Mouse (Mus musculus) stomach, embryonic 14.5 days (tissue): ENCODE data around the gene Il11. TPM values are rescaled to one million over a fixed set of nuclear protein-coding genes. Genes with fewer than 3 reads are reported as not detected.

Experiments
- ATAC-seq: fragments of 200-750 bp; cut with Nextera tagmentation; 2 replicates; pipeline ENCODE4 v1.8.0; 2017; ENCODE audit warnings: low read depth, moderate TSS enrichment; ENCODE audit not compliant: insufficient number of reproducible peaks, insufficient read depth, low FRiP score
- H3K27ac ChIP-seq: fragments of 300-500 bp; sonication (generic); 2 replicates; pipeline ENCODE4 v1.5.1; 2014; ENCODE audit warnings: mild to moderate bottlenecking, low read length, moderate library complexity, mixed read lengths
- H3K27me3 ChIP-seq: fragments of 300-500 bp; sonication (generic); 2 replicates; pipeline ENCODE4 v1.6.1; 2014; ENCODE audit warnings: low read length, control low read depth, mixed read lengths; ENCODE audit not compliant: control insufficient read depth, insufficient read depth
- H3K36me3 ChIP-seq: fragments of 300-500 bp; sonication (generic); 2 replicates; pipeline ENCODE4 v1.6.1; 2014; ENCODE audit warnings: mild to moderate bottlenecking, control low read depth, low read length, moderate library complexity, mixed read lengths; ENCODE audit not compliant: control insufficient read depth, insufficient read depth
- H3K4me1 ChIP-seq: fragments of 300-500 bp; sonication (generic); 2 replicates; pipeline ENCODE4 v1.6.1; 2014; ENCODE audit warnings: low read length, control low read depth, mixed read lengths; ENCODE audit not compliant: control insufficient read depth, insufficient read depth
- H3K4me2 ChIP-seq: fragments of 300-500 bp; sonication (generic); replicated peaks from 2 replicates; pipeline ENCODE4 v1.6.1; 2014; ENCODE audit warnings: low read depth, low read length, control low read depth
- H3K4me3 ChIP-seq: fragments of 300-500 bp; sonication (generic); 2 replicates; pipeline ENCODE4 v1.5.1; 2014; ENCODE audit warnings: low read depth, low read length, control low read depth
- H3K9ac ChIP-seq: fragments of 300-500 bp; sonication (generic); replicated peaks from 2 replicates; pipeline ENCODE4 v1.6.1; 2014; ENCODE audit warnings: low read depth, mild to moderate bottlenecking, control low read depth, low read length, moderate library complexity, mixed read lengths
- H3K9me3 ChIP-seq: fragments of 300-500 bp; sonication (generic); 2 replicates; pipeline ENCODE4 v1.6.1; 2016; ENCODE audit warnings: low read depth, low read length, control low read depth; ENCODE audit not compliant: control insufficient read depth
- WGBS: fragments of 180-500 bp; shearing (Covaris S2); extraction: QIAGEN DNeasy Blood & Tissue Kit; methylation state at CpG from one replicate; pipeline ENCODE4 v1.1.7; 2014; 5-methylcytosine and 5-hydroxymethylcytosine counted together
- polyA plus RNA-seq: library from polyadenylated mRNA; unstranded; fragments of >200 nt; fragmentation: Nextera tagmentation; extraction: Ambion mirVana; gene quantifications from 2 replicates; pipeline ENCODE4 v1.2.1, GENCODE M21; 2014

Gene Il11
- polyA plus RNA-seq, 1 experiment from 2014 or later: 0.17 TPM

DNA sequence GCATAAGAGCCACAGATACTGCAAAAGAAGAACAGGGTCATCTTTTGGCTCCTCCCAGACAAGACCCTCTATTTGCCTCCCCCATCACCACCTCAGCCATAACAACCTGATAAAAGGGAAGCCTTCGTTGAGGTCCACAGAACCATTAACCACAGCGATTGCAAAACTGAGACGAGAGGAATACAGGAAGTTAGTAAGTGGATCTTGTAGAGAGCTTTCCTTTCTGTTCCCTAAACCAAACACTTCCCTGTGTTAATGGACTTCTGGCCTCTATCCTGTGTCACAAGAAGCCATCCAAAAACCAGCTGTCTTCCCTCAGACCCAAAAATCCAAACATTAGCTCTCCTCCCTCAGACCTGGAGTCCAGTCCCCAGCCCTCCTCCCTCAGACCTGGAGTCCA lies 58.3 kb downstream of the Il11 start:
- no peaks in the 10 kb centered on the region for H3K27me3 ChIP-seq
- H3K36me3 ChIP-seq: no peaks in the 10 kb centered on the region
- H3K9ac ChIP-seq: no peak overlapping the region
- H3K4me3 ChIP-seq: no peak overlapping the region
- 29% methylated on average over 3 of the region's 3 CpGs for WGBS
- peak; percentile 51; the same call in 1 of the 2 replicates for ATAC-seq
- H3K9me3 ChIP-seq: no peaks in the 10 kb centered on the region
- peak overlapping the region; percentile 32 for H3K4me2 ChIP-seq
- 0 out of 2 replicates have a peak, but pooled peaks cover 7% of the 10 kb centered on the region for H3K4me1 ChIP-seq
- peak overlapping the region; percentile 69; the same call in 1 of the 2 replicates for H3K27ac ChIP-seq

DNA sequence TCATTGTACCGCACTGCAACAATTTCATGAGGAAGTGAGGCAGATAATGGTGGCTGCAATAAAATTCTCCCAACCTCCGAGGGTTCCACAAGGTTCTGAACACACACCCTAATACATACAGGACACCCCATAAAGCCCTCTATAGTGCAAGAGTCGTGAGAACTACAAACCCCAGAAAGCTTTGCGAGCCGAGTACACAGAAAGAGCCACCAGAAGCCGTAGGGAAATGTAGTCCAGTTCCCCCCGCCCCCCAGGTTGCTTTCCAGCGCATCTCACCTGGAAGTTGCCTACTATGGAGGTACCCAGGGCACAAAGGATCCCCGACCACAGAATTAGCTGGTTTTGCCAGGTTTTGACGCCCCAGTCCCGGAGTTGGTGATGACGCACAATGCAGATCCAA lies 59.2 kb downstream of the Il11 start:
- WGBS: 37% methylated on average over 12 of the region's 12 CpGs
- H3K27ac ChIP-seq: 0 out of 2 replicates have a peak overlapping the region, but pooled peaks have one; percentile 69
- no peaks in the 10 kb centered on the region for H3K27me3 ChIP-seq
- no peaks in the 10 kb centered on the region for H3K9me3 ChIP-seq
- no peak overlapping the region for H3K9ac ChIP-seq
- peak overlapping the region; percentile 32 for H3K4me2 ChIP-seq
- ATAC-seq: peak; percentile 56; the same call in 1 of the 2 replicates
- H3K4me3 ChIP-seq: peak overlapping the region; percentile 13; the same call in 1 of the 2 replicates
- no peaks in the 10 kb centered on the region for H3K36me3 ChIP-seq
- 0 out of 2 replicates have a peak, but pooled peaks cover 7% of the 10 kb centered on the region for H3K4me1 ChIP-seq

Other genes with a start within 250 kb of the Il11 start
- gene Syt5, start 235.3 kb downstream of the Il11 start, polyA plus RNA-seq: 8.1 and 10.0 TPM in 2 replicates
- not detected in 2 replicates for gene Ptprh, start 178.8 kb downstream of the Il11 start, polyA plus RNA-seq
- gene Tmem86b, start 151.4 kb downstream of the Il11 start, polyA plus RNA-seq: 1.4 and 1.6 TPM in 2 replicates
- gene Ppp6r1, start 123.8 kb downstream of the Il11 start, polyA plus RNA-seq: 10.2 and 11.7 TPM in 2 replicates
- gene Hspbp1, start 97.8 kb downstream of the Il11 start, polyA plus RNA-seq: 84.8 and 94.2 TPM in 2 replicates
- gene Brsk1, start 92.3 kb downstream of the Il11 start, polyA plus RNA-seq: 2.3 and 4.0 TPM in 2 replicates
- 0.36 and 0.78 TPM in 2 replicates for gene Tmem150b, start 57.6 kb downstream of the Il11 start, polyA plus RNA-seq
- 59.2 and 59.4 TPM in 2 replicates for gene Kmt5c, start 42.7 kb downstream of the Il11 start, polyA plus RNA-seq
- 72.0 and 85.2 TPM in 2 replicates for gene Cox6b2, start 29.8 kb downstream of the Il11 start, polyA plus RNA-seq
- not detected in 2 replicates for gene Fam71e2, start 11.6 kb downstream of the Il11 start, polyA plus RNA-seq
- 0.55 TPM in 1 of 2 replicates, not detected in the other for gene Tmem190, start 78 bp upstream of the Il11 start, polyA plus RNA-seq
- gene Tmem238, start 6.8 kb upstream of the Il11 start, polyA plus RNA-seq: 8.7 and 10.6 TPM in 2 replicates
- 301 and 312 TPM in 2 replicates for gene Rpl28, start 10.0 kb upstream of the Il11 start, polyA plus RNA-seq
- 318 and 349 TPM in 2 replicates for gene Ube2s, start 29.7 kb upstream of the Il11 start, polyA plus RNA-seq
- 0.70 and 1.0 TPM in 2 replicates for gene Shisa7, start 61.8 kb upstream of the Il11 start, polyA plus RNA-seq
- gene Isoc2b, start 87.4 kb upstream of the Il11 start, polyA plus RNA-seq: 7.0 and 7.8 TPM in 2 replicates
- 0.94 and 0.98 TPM in 2 replicates for gene Isoc2a, start 94.3 kb upstream of the Il11 start, polyA plus RNA-seq
- not detected in 2 replicates for gene Gm36210, start 123.7 kb upstream of the Il11 start, polyA plus RNA-seq
- gene Zfp628, start 132.4 kb upstream of the Il11 start, polyA plus RNA-seq: 4.3 and 4.5 TPM in 2 replicates
- 3.5 and 4.0 TPM in 2 replicates for gene Nat14, start 139.2 kb upstream of the Il11 start, polyA plus RNA-seq
- gene Ssc5d, start 142.9 kb upstream of the Il11 start, polyA plus RNA-seq: 3.3 and 3.9 TPM in 2 replicates
- gene Sbk2, start 181.5 kb upstream of the Il11 start, polyA plus RNA-seq: 0.55 and 1.4 TPM in 2 replicates
- gene Sbk3, start 188.3 kb upstream of the Il11 start, polyA plus RNA-seq: 0.07 TPM in 1 of 2 replicates, not detected in the other
- gene Zfp579, start 213.3 kb upstream of the Il11 start, polyA plus RNA-seq: 39.5 and 48.8 TPM in 2 replicates
- 14.1 and 18.0 TPM in 2 replicates for gene Zfp524, start 231.6 kb upstream of the Il11 start, polyA plus RNA-seq
- gene Fiz1, start 231.8 kb upstream of the Il11 start, polyA plus RNA-seq: 33.0 and 35.7 TPM in 2 replicates
- 1.2 and 3.3 TPM in 2 replicates for gene Gm44973, start 232.6 kb upstream of the Il11 start, polyA plus RNA-seq
- gene Zfp865, start 237.5 kb upstream of the Il11 start, polyA plus RNA-seq: 8.9 and 9.1 TPM in 2 replicates
- 22.4 and 25.0 TPM in 2 replicates for gene Ccdc106, start 237.7 kb upstream of the Il11 start, polyA plus RNA-seq